ENCODE assay signal across 8 mouse cellular contexts in the genomic region with DNA sequence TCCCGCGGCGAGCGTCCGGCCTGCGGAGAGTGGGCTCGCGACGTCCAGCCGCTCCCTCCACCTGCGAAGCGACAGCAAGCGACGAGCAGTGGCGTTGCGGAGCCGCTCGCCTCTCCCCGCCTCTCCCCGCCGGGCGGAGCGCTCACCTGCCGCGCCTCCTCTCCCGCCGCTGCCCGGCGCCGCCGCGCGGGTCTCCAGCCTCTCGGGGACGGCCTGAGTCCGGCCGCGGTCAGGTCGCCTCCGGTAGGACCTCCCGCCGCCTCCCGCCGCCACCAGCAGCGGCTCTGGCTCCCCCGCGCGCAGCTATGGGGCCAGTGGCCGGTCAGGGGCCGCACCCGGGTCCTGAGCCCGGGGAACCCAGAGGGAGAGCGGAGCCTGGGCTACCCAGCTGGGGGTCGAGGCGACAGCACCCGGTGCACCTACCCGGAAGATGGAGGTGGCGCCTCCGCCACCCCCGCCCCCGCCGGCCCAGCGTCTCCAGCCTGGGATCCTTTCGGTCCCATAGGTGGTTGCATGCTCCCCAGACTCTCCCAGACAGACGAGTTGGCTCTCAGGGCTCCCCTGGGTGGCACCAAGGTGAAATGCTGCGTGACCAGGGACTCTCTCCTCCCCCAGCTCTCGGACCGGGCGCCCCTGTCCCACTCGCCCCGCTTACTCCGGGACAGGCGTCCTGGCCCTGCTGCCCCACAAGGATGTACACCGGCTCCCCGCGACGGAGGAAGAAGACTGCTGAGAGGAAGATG. TPM values are rescaled to one million over a fixed set of nuclear protein-coding genes. Genes with fewer than 3 reads are reported as not detected.
A peak's percentile ranks its signal among the peaks of the same experiment; 100 is the strongest.
DNase-seq lines count a peak whose midpoint lies in the region; ATAC-seq and TF ChIP-seq lines count a peak whose summit lies in the region.

No protein-coding gene starts in this region.

- no peak overlapping the region for H3K27ac ChIP-seq in forebrain, postnatal 0 days (ENCODE audit: low read depth, low read length)
- H3K27ac ChIP-seq in kidney, embryonic 14.5 days (ENCODE audit: low read depth, low read length), result no peak overlapping the region

- no peak for TF ChIP-seq CTCF in forebrain, postnatal 0 days (IDR thresholded peaks at IDR 0.05; ENCODE audit: low read depth)

- no peaks in the 10 kb centered on the region for H3K9me3 ChIP-seq in forebrain, postnatal 0 days (ENCODE audit: low read length)
- H3K9me3 ChIP-seq in kidney, embryonic 14.5 days (ENCODE audit: control insufficient read depth, low read length), result no peaks in the 10 kb centered on the region

- H3K4me1 ChIP-seq in forebrain, postnatal 0 days (ENCODE audit: insufficient read depth), result peaks cover 5% of the 10 kb centered on the region; the same call in 1 of the 2 replicates
- H3K4me1 ChIP-seq in kidney, embryonic 14.5 days (ENCODE audit: control insufficient read depth, insufficient read depth, low read length), result 0 out of 2 replicates have a peak, but pooled peaks cover 12% of the 10 kb centered on the region

- peak overlapping the region; percentile 58 for H3K4me3 ChIP-seq in forebrain, postnatal 0 days (ENCODE audit: low read depth, low read length)
- peak overlapping the region; percentile 63 for H3K4me3 ChIP-seq in kidney, embryonic 14.5 days (ENCODE audit: low read length)

- DNase-seq in right cerebral cortex, postnatal 25 days, result peak; percentile 55
- DNase-seq in right cerebral cortex, postnatal 4 days, result no peak
- DNase-seq in cerebellum, adult 8-10 months, result peak; percentile 42
- peak; percentile 15 for DNase-seq in forebrain, postnatal 0 days
- DNase-seq in spleen, postnatal 36 days (ENCODE audit: low spot score in 2 of 2), result peak; percentile 12 to 32
- DNase-seq in left cerebral cortex, adult 9 months (ENCODE audit: low spot score in 2 of 2), result no peak

- H3K27me3 ChIP-seq in forebrain, postnatal 0 days (ENCODE audit: insufficient read depth, low read length), result peaks cover 29% of the 10 kb centered on the region
- peaks cover 52% of the 10 kb centered on the region for H3K27me3 ChIP-seq in kidney, embryonic 14.5 days (ENCODE audit: control insufficient read depth, insufficient read depth, low read length)

- peak overlapping the region; percentile 47 for H3K9ac ChIP-seq in forebrain, postnatal 0 days
- peak overlapping the region; percentile 58 for H3K9ac ChIP-seq in kidney, embryonic 14.5 days (ENCODE audit: low read depth, low read length)

- WGBS in forebrain, postnatal 0 days, result under 1% methylated on average over 64 of the region's 77 CpGs
- under 1% methylated on average over 75 of the region's 77 CpGs for WGBS in kidney, embryonic 14.5 days

- H3K36me3 ChIP-seq in forebrain, postnatal 0 days (ENCODE audit: insufficient read depth), result no peaks in the 10 kb centered on the region; the same call in 1 of the 2 replicates
- H3K36me3 ChIP-seq in kidney, embryonic 14.5 days (ENCODE audit: control insufficient read depth, insufficient read depth, low read length), result no peaks in the 10 kb centered on the region

- peak; percentile 30 for ATAC-seq in forebrain, postnatal 0 days
- peak; percentile 58; the same call in 1 of the 2 replicates for ATAC-seq in kidney, embryonic 14.5 days (ENCODE audit: low FRiP score, low TSS enrichment)
- peak; percentile 39 for ATAC-seq in megakaryocyte, adult 5-6 weeks (ENCODE audit: poor library complexity, severe bottlenecking)

- peak overlapping the region; percentile 100 for H3K4me2 ChIP-seq in forebrain, postnatal 0 days (ENCODE audit: low read depth)
- peak overlapping the region; percentile 100 for H3K4me2 ChIP-seq in kidney, embryonic 14.5 days (replicated peaks; ENCODE audit: low read depth, low read length)

RNA-seq across cellular contexts. Expression of gene Ltk, which starts 2.0 kb away (rescaled TPM):
- 1.3 and 1.7 TPM in 2 replicates for total RNA-seq in forebrain, postnatal 0 days (2014; rRNA removed)
- polyA plus RNA-seq in forebrain, postnatal 0 days (2015; fragmentation: Nextera tagmentation; extraction: Ambion mirVana), result 0.48 and 0.56 TPM in 2 replicates
- 0.50 and 0.72 TPM in 2 replicates for polyA plus RNA-seq in kidney, embryonic 14.5 days (2014; fragmentation: Nextera tagmentation; extraction: Ambion mirVana)
- total RNA-seq in megakaryocyte, adult 5-6 weeks (2015), result not detected in 2 replicates
- total RNA-seq in megakaryocyte, adult 5-6 weeks (2017), result not detected in 2 replicates

RNA-seq across cellular contexts. Expression of gene Itpka, which starts 16.1 kb away (rescaled TPM):
- total RNA-seq in forebrain, postnatal 0 days (2014; rRNA removed), result 7.4 and 11.9 TPM in 2 replicates
- polyA plus RNA-seq in forebrain, postnatal 0 days (2015; fragmentation: Nextera tagmentation; extraction: Ambion mirVana), result 7.4 and 8.7 TPM in 2 replicates
- 0.87 and 1.7 TPM in 2 replicates for polyA plus RNA-seq in kidney, embryonic 14.5 days (2014; fragmentation: Nextera tagmentation; extraction: Ambion mirVana)
- 0.07 and 0.23 TPM in 2 replicates for total RNA-seq in megakaryocyte, adult 5-6 weeks (2015)
- 0.37 and 1.0 TPM in 2 replicates for total RNA-seq in megakaryocyte, adult 5-6 weeks (2017)

RNA-seq across cellular contexts. Expression of gene Rpap1, which starts 29.1 kb away (rescaled TPM):
- total RNA-seq in forebrain, postnatal 0 days (2014; rRNA removed), result 18.9 and 20.4 TPM in 2 replicates
- polyA plus RNA-seq in forebrain, postnatal 0 days (2015; fragmentation: Nextera tagmentation; extraction: Ambion mirVana), result 8.0 and 9.9 TPM in 2 replicates
- 19.4 and 30.6 TPM in 2 replicates for polyA plus RNA-seq in kidney, embryonic 14.5 days (2014; fragmentation: Nextera tagmentation; extraction: Ambion mirVana)
- 2.9 and 3.9 TPM in 2 replicates for total RNA-seq in megakaryocyte, adult 5-6 weeks (2015)
- 5.0 and 6.4 TPM in 2 replicates for total RNA-seq in megakaryocyte, adult 5-6 weeks (2017)

RNA-seq across cellular contexts. Expression of gene Tyro3, which starts 39.3 kb away (rescaled TPM):
- 46.6 and 47.5 TPM in 2 replicates for total RNA-seq in forebrain, postnatal 0 days (2014; rRNA removed)
- 17.3 and 18.5 TPM in 2 replicates for polyA plus RNA-seq in forebrain, postnatal 0 days (2015; fragmentation: Nextera tagmentation; extraction: Ambion mirVana)
- 10.2 and 13.8 TPM in 2 replicates for polyA plus RNA-seq in kidney, embryonic 14.5 days (2014; fragmentation: Nextera tagmentation; extraction: Ambion mirVana)
- not detected in 2 replicates for total RNA-seq in megakaryocyte, adult 5-6 weeks (2015)
- total RNA-seq in megakaryocyte, adult 5-6 weeks (2017), result 0.33 TPM in 1 of 2 replicates, not detected in the other

Comparison
In these comparisons a context has a peak if more than half of its experiments do, and no peak if none do; other contexts are left out.
1. DNase-seq: peak in right cerebral cortex, postnatal 25 days (single experiment), cerebellum, adult 8-10 months (single experiment), forebrain, postnatal 0 days (single experiment) and spleen, postnatal 36 days (2 of 2); none in right cerebral cortex, postnatal 4 days (single experiment) and left cerebral cortex, adult 9 months (0 of 2).
2. Peak in every context shown above with its lines, with median percentiles within 50 percentile points of each other: ATAC-seq.